Mouse (Mus musculus) midbrain, embryonic 16.5 days (tissue): Measurements from ENCODE around the gene Sim2. TPM values are rescaled to one million over a fixed set of nuclear protein-coding genes. Genes with fewer than 3 reads are reported as not detected.
A peak's percentile ranks its signal among the peaks of the same experiment; 100 is the strongest.

ENCODE experiments used
- ATAC-seq: fragments of 200-750 bp; cut with Nextera tagmentation; 2 replicates; pipeline ENCODE4 v1.8.0; 2017; ENCODE audit warnings: moderate TSS enrichment
- H3K27ac ChIP-seq: fragments of 300-500 bp; sonication (generic); 2 replicates; pipeline ENCODE4 v1.5.1; 2014; ENCODE audit warnings: mild to moderate bottlenecking, low read length, mixed read lengths
- H3K27me3 ChIP-seq: fragments of 300-500 bp; sonication (generic); 2 replicates; pipeline ENCODE4 v1.6.1; 2014; ENCODE audit warnings: low read depth, low read length, mixed read lengths; ENCODE audit not compliant: control insufficient read depth, insufficient read depth
- H3K36me3 ChIP-seq: fragments of 300-500 bp; sonication (generic); 2 replicates; pipeline ENCODE4 v1.6.1; 2014; ENCODE audit warnings: mild to moderate bottlenecking, low read length, moderate library complexity, mixed read lengths; ENCODE audit not compliant: control insufficient read depth, insufficient read depth
- H3K4me1 ChIP-seq: fragments of 300-500 bp; sonication (generic); 2 replicates; pipeline ENCODE4 v1.6.1; 2014; ENCODE audit warnings: mild to moderate bottlenecking, low read length, mixed read lengths; ENCODE audit not compliant: control insufficient read depth, insufficient read depth
- H3K4me2 ChIP-seq: fragments of 300-500 bp; sonication (generic); 2 replicates; pipeline ENCODE4 v1.6.1; 2014; ENCODE audit warnings: mild to moderate bottlenecking, low read length, mixed read lengths
- H3K4me3 ChIP-seq: fragments of 300-500 bp; sonication (generic); 2 replicates; pipeline ENCODE4 v1.5.1; 2014; ENCODE audit warnings: low read depth, mild to moderate bottlenecking, low read length, moderate library complexity, mixed read lengths
- H3K9ac ChIP-seq: fragments of 300-500 bp; sonication (generic); 2 replicates; pipeline ENCODE4 v1.6.1; 2014; ENCODE audit warnings: low read depth, low read length, mixed read lengths
- H3K9me3 ChIP-seq: fragments of 300-500 bp; sonication (generic); replicated peaks from 2 replicates; pipeline ENCODE4 v1.6.1; 2014; ENCODE audit warnings: mild to moderate bottlenecking, low read length, mixed read lengths; ENCODE audit not compliant: control insufficient read depth, poor library complexity, severe bottlenecking
- WGBS: fragments of 180-500 bp; shearing (Covaris S2); extraction: QIAGEN DNeasy Blood & Tissue Kit; methylation state at CpG from one replicate; pipeline ENCODE4 v1.1.7; 2014; 5-methylcytosine and 5-hydroxymethylcytosine counted together
- polyA plus RNA-seq: library from polyadenylated mRNA; unstranded; fragments of >200 nt; fragmentation: Nextera tagmentation; extraction: Ambion mirVana; gene quantifications from 2 replicates; pipeline ENCODE4 v1.2.1, GENCODE M21; 2015

Gene Sim2
- polyA plus RNA-seq, 1 experiment from 2014 or later, result 0.10 TPM

- Histone ChIP-seq H3K4me1 (peaks cover 7% of the 10 kb centered on the region), H3K9ac (no peak overlapping the region), H3K36me3 (no peaks in the 10 kb centered on the region), H3K4me2 (no peak overlapping the region), H3K27ac (no peak overlapping the region), H3K9me3 (no peaks in the 10 kb centered on the region), H3K4me3 (no peak overlapping the region), H3K27me3 (peaks cover 58% of the 10 kb centered on the region)
- no peak for ATAC-seq
- WGBS, result 1% methylated on average over 46 of the region's 46 CpGs
These were observed 1.5 kb upstream of the Sim2 start for GRCm38 (mm10) chr16:94082960-94083847.

- H3K4me3 ChIP-seq, result no peak overlapping the region
- WGBS, result under 1% methylated on average over 41 of the region's 41 CpGs
- H3K4me1 ChIP-seq, result peaks cover 7% of the 10 kb centered on the region
- no peaks in the 10 kb centered on the region for H3K36me3 ChIP-seq
- no peak overlapping the region for H3K9ac ChIP-seq
- no peak for ATAC-seq
- no peak overlapping the region for H3K4me2 ChIP-seq
- no peaks in the 10 kb centered on the region for H3K9me3 ChIP-seq
- peaks cover 57% of the 10 kb centered on the region for H3K27me3 ChIP-seq
- no peak overlapping the region for H3K27ac ChIP-seq
These were observed 744 bp upstream of the Sim2 start for GRCm38 (mm10) chr16:94083848-94084525.

GRCm38 (mm10) chr16:94085603-94086285 is 1.0 kb downstream of the Sim2 start:
- under 1% methylated on average over 57 of the region's 57 CpGs for WGBS
- Histone ChIP-seq H3K4me2 (peak overlapping the region; percentile 39; the same call in 1 of the 2 replicates), H3K4me3 (peak overlapping the region; percentile 25; the same call in 1 of the 2 replicates)

GRCm38 (mm10) chr16:94086701-94087569 is 2.2 kb downstream of the Sim2 start:
- Histone ChIP-seq H3K27ac (no peak overlapping the region), H3K9ac (no peak overlapping the region), H3K4me3 (no peak overlapping the region), H3K4me2 (no peak overlapping the region), H3K27me3 (peaks cover 66% of the 10 kb centered on the region), H3K9me3 (no peaks in the 10 kb centered on the region), H3K4me1 (peaks cover 7% of the 10 kb centered on the region), H3K36me3 (no peaks in the 10 kb centered on the region)
- 2% methylated on average over 50 of the region's 50 CpGs for WGBS
- ATAC-seq, result no peak

More at GRCm38 (mm10) chr16:94085603-94086285, 1.0 kb downstream of the Sim2 start:
- ATAC-seq, result no peak
- H3K27ac ChIP-seq, result no peak overlapping the region
- peaks cover 65% of the 10 kb centered on the region for H3K27me3 ChIP-seq
- H3K4me1 ChIP-seq, result peaks cover 7% of the 10 kb centered on the region
- H3K9me3 ChIP-seq, result no peaks in the 10 kb centered on the region
- H3K9ac ChIP-seq, result peak overlapping the region; percentile 10; the same call in 1 of the 2 replicates
- no peaks in the 10 kb centered on the region for H3K36me3 ChIP-seq

- ATAC-seq, result no peak
- Histone ChIP-seq H3K9me3 (no peaks in the 10 kb centered on the region), H3K4me1 (peaks cover 7% of the 10 kb centered on the region), H3K36me3 (no peaks in the 10 kb centered on the region), H3K9ac (no peak overlapping the region), H3K27ac (no peak overlapping the region), H3K4me3 (no peak overlapping the region), H3K4me2 (no peak overlapping the region), H3K27me3 (peaks cover 66% of the 10 kb centered on the region)
- WGBS, result 4% methylated on average over 16 of the region's 16 CpGs
These were observed 3.0 kb downstream of the Sim2 start for GRCm38 (mm10) chr16:94087570-94088225.

- no peak for ATAC-seq
- WGBS, result 4% methylated on average over 11 of the region's 11 CpGs
- peaks cover 70% of the 10 kb centered on the region for H3K27me3 ChIP-seq
These were observed 3.6 kb downstream of the Sim2 start for GRCm38 (mm10) chr16:94088226-94088748.

GRCm38 (mm10) chr16:94088819-94089692 is 4.3 kb downstream of the Sim2 start:
- Histone ChIP-seq H3K4me2 (no peak overlapping the region), H3K9me3 (no peaks in the 10 kb centered on the region), H3K4me1 (peaks cover 7% of the 10 kb centered on the region), H3K9ac (no peak overlapping the region), H3K27me3 (peaks cover 74% of the 10 kb centered on the region), H3K36me3 (no peaks in the 10 kb centered on the region), H3K4me3 (no peak overlapping the region), H3K27ac (no peak overlapping the region)
- no peak for ATAC-seq
- 6% methylated on average over 14 of the region's 14 CpGs for WGBS

More at GRCm38 (mm10) chr16:94088226-94088748, 3.6 kb downstream of the Sim2 start:
- Histone ChIP-seq H3K27ac (no peak overlapping the region), H3K9ac (no peak overlapping the region), H3K36me3 (no peaks in the 10 kb centered on the region), H3K4me2 (no peak overlapping the region), H3K4me3 (no peak overlapping the region), H3K9me3 (no peaks in the 10 kb centered on the region), H3K4me1 (peaks cover 7% of the 10 kb centered on the region)
